Mouse (Mus musculus) heart, embryonic 11.5 days (tissue): ENCODE measurements at regions not wholly inside any gene's neighbourhood (a gene's known extent, or its start where the extent isn't known, plus 50 kb on each side); places are given as distances from the start of the nearest gene placed in this dataset.

Source experiments
- ATAC-seq: fragments of 200-750 bp; cut with Nextera tagmentation; replicated peaks from 2 replicates; pipeline ENCODE4 v1.8.0; 2017; ENCODE audit warnings: moderate library complexity; ENCODE audit not compliant: insufficient number of reproducible peaks, low FRiP score, low TSS enrichment
- H3K27ac ChIP-seq: fragments of 300-500 bp; sonication (generic); 2 replicates; pipeline ENCODE4 v1.5.1; 2014; ENCODE audit warnings: mild to moderate bottlenecking, low read depth, low read length
- H3K27me3 ChIP-seq: fragments of 300-500 bp; sonication (generic); 2 replicates; pipeline ENCODE4 v1.6.1; 2014; ENCODE audit warnings: mild to moderate bottlenecking, low read length, mixed read lengths; ENCODE audit not compliant: control insufficient read depth, insufficient read depth
- H3K36me3 ChIP-seq: fragments of 300-500 bp; sonication (generic); 2 replicates; pipeline ENCODE4 v1.6.1; 2014; ENCODE audit warnings: mild to moderate bottlenecking, low read length, moderate library complexity, mixed read lengths; ENCODE audit not compliant: control insufficient read depth, insufficient read depth
- H3K4me1 ChIP-seq: fragments of 300-500 bp; sonication (generic); 2 replicates; pipeline ENCODE4 v1.6.1; 2014; ENCODE audit warnings: low read length; ENCODE audit not compliant: control insufficient read depth, insufficient read depth
- H3K4me2 ChIP-seq: fragments of 300-500 bp; sonication (generic); 2 replicates; pipeline ENCODE4 v1.6.1; 2014; ENCODE audit warnings: mild to moderate bottlenecking, moderate library complexity
- H3K4me3 ChIP-seq: fragments of 300-500 bp; sonication (generic); 2 replicates; pipeline ENCODE4 v1.5.1; 2014; ENCODE audit warnings: low read depth, low read length
- H3K9ac ChIP-seq: fragments of 300-500 bp; sonication (generic); 2 replicates; pipeline ENCODE4 v1.6.1; 2014; ENCODE audit warnings: mild to moderate bottlenecking, low read depth, low read length, moderate library complexity
- H3K9me3 ChIP-seq: fragments of 300-500 bp; sonication (generic); replicated peaks from 2 replicates; pipeline ENCODE4 v1.6.1; 2016; ENCODE audit warnings: low read length; ENCODE audit not compliant: control insufficient read depth
- WGBS: fragments of 180-500 bp; shearing (Covaris S2); extraction: QIAGEN DNeasy Blood & Tissue Kit; methylation state at CpG from one replicate; pipeline ENCODE4 v1.1.7; 2014; ENCODE audit not compliant: insufficient replicate concordance; 5-methylcytosine and 5-hydroxymethylcytosine counted together

DNA sequence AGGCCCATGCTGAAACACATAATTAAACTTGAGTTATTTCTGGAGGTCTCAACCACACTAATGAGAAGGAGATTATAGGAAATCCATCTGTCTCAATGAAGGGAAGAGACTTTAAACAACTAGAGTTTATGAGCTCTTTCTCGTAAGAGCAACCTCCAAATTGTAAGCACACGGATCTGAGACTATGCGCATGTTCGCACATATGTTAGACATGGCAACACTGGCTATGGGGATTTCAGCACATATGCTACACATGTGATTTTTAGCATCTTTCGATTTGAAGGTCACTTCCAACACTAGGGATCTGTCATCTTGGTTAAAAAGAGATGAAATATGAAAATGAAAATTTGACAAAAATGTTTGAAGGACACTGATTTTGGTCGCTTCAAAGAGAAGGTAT, 105.5 kb upstream of the Spaca1 start:
- Histone ChIP-seq H3K9me3 (no peaks in the 10 kb centered on the region), H3K27me3 (no peaks in the 10 kb centered on the region), H3K4me3 (no peak overlapping the region), H3K4me1 (no peaks in the 10 kb centered on the region), H3K36me3 (no peaks in the 10 kb centered on the region), H3K27ac (no peak overlapping the region), H3K4me2 (no peak overlapping the region), H3K9ac (no peak overlapping the region)
- ATAC-seq: no peak
- WGBS: 76% methylated on average over 6 of the region's 6 CpGs

DNA sequence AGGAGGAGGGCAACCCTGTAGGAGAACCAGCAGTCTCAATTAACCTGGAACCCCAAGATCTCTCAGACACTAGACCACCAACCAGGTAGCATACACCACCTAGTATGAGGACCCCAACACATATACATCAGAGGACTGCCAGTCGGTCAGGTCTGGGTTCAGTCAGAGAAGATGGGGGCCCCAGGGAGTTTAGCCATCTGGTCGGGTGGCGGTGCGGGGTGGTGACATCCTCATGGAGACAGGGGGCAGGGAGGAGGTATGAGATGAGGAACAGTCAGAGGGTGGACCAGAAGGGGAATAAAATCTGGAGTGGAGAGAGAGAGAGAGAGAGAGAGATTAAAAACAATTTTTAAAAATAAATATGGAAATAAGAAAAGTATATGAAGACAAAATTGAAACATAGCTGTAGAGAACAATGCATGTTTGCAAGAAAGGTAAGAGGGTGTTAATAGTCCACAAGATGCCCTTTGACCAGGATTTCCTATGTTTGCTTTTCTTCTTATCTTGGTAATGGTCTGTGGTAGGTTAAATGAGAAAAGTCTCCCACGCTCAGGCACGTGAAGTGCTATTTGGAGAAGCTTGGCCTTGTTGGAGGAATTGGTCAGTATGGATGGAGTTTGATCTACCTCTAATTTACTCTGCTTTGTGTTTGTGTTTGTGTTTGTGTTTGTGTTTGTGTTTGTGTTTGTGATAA, 108.0 kb upstream of the Spaca1 start:
- Histone ChIP-seq H3K9ac (no peak overlapping the region), H3K4me2 (no peak overlapping the region), H3K9me3 (no peaks in the 10 kb centered on the region), H3K27me3 (no peaks in the 10 kb centered on the region), H3K27ac (no peak overlapping the region), H3K4me1 (no peaks in the 10 kb centered on the region), H3K36me3 (no peaks in the 10 kb centered on the region), H3K4me3 (no peak overlapping the region)
- 63% methylated on average over 6 of the region's 6 CpGs for WGBS
- ATAC-seq: no peak

DNA sequence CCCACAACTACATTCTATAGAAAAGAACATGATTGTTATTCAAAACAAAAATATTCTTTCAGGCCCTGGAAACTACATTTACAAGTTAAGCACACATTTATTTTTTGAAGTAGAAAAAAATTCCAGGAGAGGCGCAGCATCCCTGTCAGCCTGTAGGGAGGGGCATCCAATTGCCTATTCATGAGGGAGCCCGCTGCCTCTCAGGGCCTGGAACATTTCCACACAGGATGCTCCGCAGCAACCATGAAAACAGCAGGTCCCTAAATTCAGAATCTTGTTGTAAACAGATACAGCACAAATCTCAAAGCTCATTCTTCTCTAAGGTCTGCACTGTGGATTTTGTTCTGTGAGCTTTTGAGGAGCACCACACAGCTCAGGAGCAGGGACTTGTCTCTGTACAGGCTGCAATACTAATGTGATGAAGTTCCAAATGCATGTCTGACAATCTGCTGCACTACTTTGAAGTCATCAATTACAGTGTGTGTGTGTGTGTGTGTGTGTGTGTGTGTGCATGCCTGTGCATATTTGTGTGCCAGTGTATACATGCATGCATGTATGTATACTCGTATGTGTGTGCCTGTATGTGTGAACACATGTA, 121.4 kb upstream of the Spaca1 start:
- no peak overlapping the region for H3K4me2 ChIP-seq
- no peak overlapping the region for H3K9ac ChIP-seq
- WGBS: 71% methylated on average over 4 of the region's 4 CpGs
- H3K4me1 ChIP-seq: no peaks in the 10 kb centered on the region
- H3K36me3 ChIP-seq: no peaks in the 10 kb centered on the region
- H3K4me3 ChIP-seq: no peak overlapping the region
- H3K9me3 ChIP-seq: no peaks in the 10 kb centered on the region
- no peak for ATAC-seq
- no peaks in the 10 kb centered on the region for H3K27me3 ChIP-seq
- H3K27ac ChIP-seq: no peak overlapping the region

DNA sequence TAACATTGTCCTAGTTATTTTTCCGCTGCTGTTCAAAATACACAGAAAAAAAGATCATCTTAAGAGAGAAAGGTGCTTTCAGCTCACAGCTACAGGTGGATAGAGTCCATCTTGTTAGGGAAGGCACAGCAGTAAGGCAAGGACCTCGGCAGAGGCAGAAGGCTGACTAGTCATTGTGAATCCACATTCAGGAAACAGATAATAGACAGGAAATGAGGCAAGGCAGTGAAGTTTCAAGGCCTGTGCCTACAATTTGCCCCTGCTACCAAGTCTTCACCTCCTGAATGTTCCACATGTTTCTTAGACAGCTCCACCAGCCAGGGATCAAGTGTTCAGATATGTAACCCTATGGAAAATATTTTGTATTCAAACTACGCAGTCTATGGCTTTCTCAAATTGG, 122.0 kb upstream of the Spaca1 start:
- Histone ChIP-seq H3K4me2 (no peak overlapping the region), H3K4me3 (no peak overlapping the region), H3K27ac (no peak overlapping the region), H3K27me3 (no peaks in the 10 kb centered on the region), H3K36me3 (no peaks in the 10 kb centered on the region), H3K9me3 (no peaks in the 10 kb centered on the region), H3K4me1 (no peaks in the 10 kb centered on the region), H3K9ac (no peak overlapping the region)
- 65% methylated on average over 3 of the region's 3 CpGs for WGBS
- no peak for ATAC-seq

DNA sequence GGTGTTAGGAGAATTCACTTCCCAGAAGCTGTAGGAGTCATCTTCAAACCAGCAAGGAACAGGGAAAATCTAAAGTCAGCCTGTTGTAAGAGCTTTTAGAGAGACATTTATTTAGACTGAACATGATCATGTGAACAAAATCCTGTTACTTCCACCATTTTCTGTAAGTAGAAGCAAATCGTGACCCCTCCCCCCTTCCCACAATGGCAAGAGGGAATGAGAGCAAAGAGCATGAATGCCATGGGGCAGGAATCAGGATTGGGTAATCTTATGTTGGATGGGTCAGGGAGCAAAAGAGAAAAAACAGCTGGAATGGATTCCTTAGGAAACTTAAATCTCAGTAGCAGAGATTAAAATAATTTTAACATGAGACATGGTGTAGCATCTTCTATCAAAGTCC, 127.4 kb upstream of the Spaca1 start:
- Histone ChIP-seq H3K36me3 (no peaks in the 10 kb centered on the region), H3K4me3 (no peak overlapping the region), H3K27ac (no peak overlapping the region), H3K4me1 (no peaks in the 10 kb centered on the region), H3K4me2 (no peak overlapping the region), H3K9ac (no peak overlapping the region), H3K27me3 (no peaks in the 10 kb centered on the region), H3K9me3 (no peaks in the 10 kb centered on the region)
- ATAC-seq: no peak
- 78% methylated on average over 1 of the region's 1 CpGs for WGBS

DNA sequence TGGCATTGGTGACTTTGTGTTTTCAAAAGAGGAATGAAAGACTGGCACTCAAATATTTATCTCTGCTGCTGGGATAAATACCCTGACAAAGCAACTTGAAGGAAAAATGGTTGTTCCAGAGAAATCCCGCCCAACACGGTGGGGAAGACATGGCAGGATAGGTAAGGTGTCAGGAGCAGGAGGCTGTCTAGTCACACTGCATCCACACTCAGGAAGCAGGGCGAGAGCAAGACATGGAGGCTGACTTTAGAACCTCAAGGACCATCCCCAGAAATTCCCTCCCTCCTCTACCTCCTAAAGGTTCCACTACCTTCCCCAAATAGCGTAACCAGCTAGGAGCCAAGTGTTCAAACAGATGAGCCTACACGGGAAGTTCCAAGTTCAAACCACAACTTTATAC, 136.5 kb upstream of the Spaca1 start:
- H3K9me3 ChIP-seq: no peaks in the 10 kb centered on the region
- no peak overlapping the region for H3K4me2 ChIP-seq
- no peaks in the 10 kb centered on the region for H3K36me3 ChIP-seq
- H3K27ac ChIP-seq: no peak overlapping the region
- no peak overlapping the region for H3K4me3 ChIP-seq
- no peak for ATAC-seq
- H3K27me3 ChIP-seq: no peaks in the 10 kb centered on the region
- WGBS: 82% methylated on average over 5 of the region's 5 CpGs
- no peak overlapping the region for H3K9ac ChIP-seq
- H3K4me1 ChIP-seq: no peaks in the 10 kb centered on the region

DNA sequence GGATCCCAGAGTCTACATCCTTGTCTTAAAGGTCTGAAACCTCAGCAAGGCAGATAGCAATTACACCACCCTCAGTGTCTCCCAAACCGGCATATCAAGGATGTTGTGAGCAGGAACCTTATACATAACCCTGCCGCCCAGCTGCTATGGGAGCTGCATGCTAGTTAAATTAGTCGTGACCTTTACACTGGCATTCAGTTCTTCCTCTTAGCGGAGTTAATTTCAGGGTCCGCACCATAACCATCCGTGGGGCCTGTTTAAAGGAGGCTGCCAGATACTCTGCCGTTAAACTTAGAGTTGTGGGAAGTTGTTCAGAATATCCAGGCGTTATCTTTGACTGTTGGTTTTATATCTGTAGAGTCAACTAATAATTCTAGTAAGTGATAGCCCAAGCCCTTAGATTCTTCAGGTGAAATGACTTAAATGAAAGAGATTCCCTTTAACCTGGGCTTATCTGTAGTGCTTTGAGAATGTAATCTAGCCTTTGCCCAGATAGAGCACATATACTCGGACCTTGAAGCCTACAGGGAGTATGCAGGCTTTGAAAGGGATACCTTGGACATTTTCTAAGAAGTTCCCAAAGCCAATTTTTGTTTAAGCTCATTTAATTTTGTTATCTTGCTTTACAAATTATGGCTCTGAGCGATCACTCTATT, 153.3 kb upstream of the Spaca1 start:
- no peak overlapping the region for H3K9ac ChIP-seq
- no peak overlapping the region for H3K4me3 ChIP-seq
- H3K4me2 ChIP-seq: no peak overlapping the region
- WGBS: 83% methylated on average over 10 of the region's 10 CpGs
- no peaks in the 10 kb centered on the region for H3K27me3 ChIP-seq
- no peaks in the 10 kb centered on the region for H3K4me1 ChIP-seq
- no peaks in the 10 kb centered on the region for H3K36me3 ChIP-seq
- no peak for ATAC-seq
- no peaks in the 10 kb centered on the region for H3K9me3 ChIP-seq
- H3K27ac ChIP-seq: no peak overlapping the region

DNA sequence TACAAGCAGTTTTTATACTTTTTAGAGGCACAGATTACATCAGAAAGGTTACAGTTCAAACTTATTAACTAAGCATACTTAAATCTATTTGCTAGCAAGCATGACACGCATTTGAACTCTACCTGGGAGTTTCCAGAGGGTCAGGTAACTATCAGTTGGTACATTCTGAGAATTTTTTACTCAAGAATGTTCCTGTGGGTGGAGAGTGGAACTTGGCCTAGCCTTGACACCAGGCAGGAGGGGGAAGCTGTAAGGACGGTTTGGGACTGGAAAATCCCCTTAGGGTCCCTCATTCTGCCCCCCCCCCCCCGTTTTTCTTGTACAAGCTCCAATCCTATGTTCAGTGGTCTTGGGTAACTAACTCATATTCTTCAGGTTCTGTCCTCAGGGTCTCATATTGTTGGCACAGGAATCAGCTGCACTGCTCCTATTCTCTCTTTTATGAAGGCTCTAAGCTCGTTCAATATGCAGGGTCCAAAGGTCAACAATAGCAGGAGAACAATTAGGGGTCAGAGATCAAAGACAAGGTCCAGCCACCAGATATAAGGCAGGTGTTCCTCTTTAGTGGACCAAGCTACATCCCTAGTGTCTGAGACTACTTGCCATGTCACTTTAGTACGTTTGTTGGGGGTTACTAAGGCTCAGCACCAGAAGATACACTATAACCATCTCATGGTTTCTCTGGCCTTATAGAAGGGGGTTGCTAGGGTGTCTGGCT, 159.3 kb upstream of the Spaca1 start:
- H3K9ac ChIP-seq: no peak overlapping the region
- no peak overlapping the region for H3K27ac ChIP-seq
- no peaks in the 10 kb centered on the region for H3K9me3 ChIP-seq
- ATAC-seq: no peak
- H3K4me3 ChIP-seq: no peak overlapping the region
- no peaks in the 10 kb centered on the region for H3K36me3 ChIP-seq
- H3K27me3 ChIP-seq: no peaks in the 10 kb centered on the region
- no peaks in the 10 kb centered on the region for H3K4me1 ChIP-seq
- 52% methylated on average over 5 of the region's 5 CpGs for WGBS
- no peak overlapping the region for H3K4me2 ChIP-seq
